Mouse (Mus musculus): ENCODE data around the gene Gps2. TPM values are rescaled to one million over a fixed set of nuclear protein-coding genes. Genes with fewer than 3 reads are reported as not detected.

Gps2 gene
- polyA plus RNA-seq, 2 experiments = 79.5 to 82.7 TPM

DNA sequence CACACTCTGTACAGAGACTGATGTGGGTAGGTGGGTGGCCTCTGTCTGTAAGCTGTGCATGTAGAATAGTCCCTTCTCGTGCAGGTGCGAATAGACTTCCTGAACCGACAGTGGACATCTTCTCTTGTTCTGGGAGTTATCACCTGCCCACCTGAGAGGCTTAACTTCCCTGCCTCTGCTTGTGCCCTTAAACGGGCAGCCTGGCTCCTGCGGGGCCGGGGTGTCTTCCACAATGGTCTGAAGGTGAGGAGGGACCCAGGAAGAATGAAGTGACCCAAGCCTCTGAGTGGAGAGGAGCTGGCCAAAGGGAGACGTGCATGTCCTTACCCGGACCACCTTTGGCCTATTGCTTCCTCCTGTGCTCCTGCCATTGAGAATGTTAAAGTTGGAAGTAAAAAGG, 3.5 kb upstream of the Gps2 start:
- WGBS (ENCODE audit: insufficient replicate concordance) = 81% methylated on average over 8 of the region's 8 CpGs
- Histone ChIP-seq H3K4me3 (ENCODE audit: insufficient read depth in 1 of 2, low read depth in 2 of 2, low read length in 2 of 2) (no peak overlapping the region), H3K9me3 (ENCODE audit: control insufficient read depth, low read length) (no peaks in the 10 kb centered on the region), H3K27me3 (ENCODE audit: control insufficient read depth, insufficient read depth, low read length) (no peaks in the 10 kb centered on the region), H3K4me1 (replicated peaks; ENCODE audit: control insufficient read depth in 2 of 2, insufficient read depth in 2 of 2, low read length in 1 of 2) (peaks cover 0 to 13% of the 10 kb centered on the region in 2 experiments; a peak in 2 of 4 replicates), H3K36me3 (replicated peaks; ENCODE audit: control insufficient read depth, insufficient read depth, low read depth) (peaks cover 73% of the 10 kb centered on the region), H3K4me2 (ENCODE audit: low read depth) (no peak overlapping the region), H3K9ac (replicated peaks) (no peak overlapping the region), H3K27ac (no peak overlapping the region)
- ATAC-seq (ENCODE audit: insufficient read depth) (no peak), DNase-seq (ENCODE audit: low read depth in 3 of 3, low spot score in 3 of 3) (no peak)
- TF ChIP-seq EP300 (IDR thresholded peaks at IDR 0.05; ENCODE audit: low read depth) = no peak
- no peak for TF ChIP-seq CTCF (IDR thresholded peaks at IDR 0.05; ENCODE audit: low read depth)

DNA sequence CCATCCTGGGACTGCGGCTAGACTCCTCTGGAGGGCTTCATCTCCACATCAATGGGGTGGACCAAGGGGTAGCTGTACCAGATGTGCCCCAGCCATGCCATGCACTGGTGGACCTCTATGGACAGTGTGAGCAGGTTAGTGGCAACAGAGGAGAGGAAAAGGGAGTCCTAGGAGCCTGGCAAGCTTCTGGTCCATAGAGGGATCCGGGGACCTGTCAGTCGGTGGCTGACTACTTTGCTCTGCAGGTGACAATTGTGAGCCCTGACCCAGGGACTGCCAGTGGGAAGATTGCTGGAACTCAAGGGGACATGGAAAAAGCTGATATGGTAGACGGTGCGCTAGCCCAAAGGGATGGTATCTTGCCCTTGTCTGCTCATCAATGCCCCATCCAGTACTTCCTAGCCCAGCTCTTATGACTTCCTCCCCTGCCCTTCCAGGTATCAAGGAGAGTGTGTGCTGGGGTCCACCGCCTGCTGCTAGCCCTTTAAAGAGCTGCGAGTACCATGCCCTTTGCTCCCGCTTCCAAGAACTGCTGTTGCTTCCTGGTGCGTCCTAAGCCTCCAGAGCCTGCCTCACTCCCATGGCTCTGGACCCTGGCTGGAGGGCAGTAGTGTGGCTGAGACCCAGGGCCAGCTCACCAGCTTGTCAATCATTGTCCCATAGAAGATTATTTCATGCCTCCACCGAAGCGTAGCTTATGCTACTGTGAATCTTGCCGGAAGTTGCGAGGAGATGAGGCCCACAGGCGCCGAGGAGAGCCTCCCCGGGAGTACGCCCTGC, 2.7 kb upstream of the Gps2 start:
- DNase-seq (ENCODE audit: low read depth in 3 of 3, low spot score in 3 of 3) (no peak), ATAC-seq (ENCODE audit: insufficient read depth) (no peak)
- 85% methylated on average over 17 of the region's 17 CpGs for WGBS (ENCODE audit: insufficient replicate concordance)
- Histone ChIP-seq H3K4me3 (ENCODE audit: insufficient read depth in 1 of 2, low read depth in 2 of 2, low read length in 2 of 2) (no peak overlapping the region), H3K4me2 (ENCODE audit: low read depth) (no peak overlapping the region), H3K9ac (replicated peaks) (no peak overlapping the region), H3K36me3 (replicated peaks; ENCODE audit: control insufficient read depth, insufficient read depth, low read depth) (peaks cover 73% of the 10 kb centered on the region), H3K27me3 (ENCODE audit: control insufficient read depth, insufficient read depth, low read length) (no peaks in the 10 kb centered on the region), H3K4me1 (replicated peaks; ENCODE audit: control insufficient read depth in 2 of 2, insufficient read depth in 2 of 2, low read length in 1 of 2) (peaks cover 5 to 21% of the 10 kb centered on the region in 2 experiments), H3K27ac (no peak overlapping the region), H3K9me3 (ENCODE audit: control insufficient read depth, low read length) (no peaks in the 10 kb centered on the region)
- TF ChIP-seq CTCF (IDR thresholded peaks at IDR 0.05; ENCODE audit: low read depth) (no peak), EP300 (IDR thresholded peaks at IDR 0.05; ENCODE audit: low read depth) (no peak)

DNA sequence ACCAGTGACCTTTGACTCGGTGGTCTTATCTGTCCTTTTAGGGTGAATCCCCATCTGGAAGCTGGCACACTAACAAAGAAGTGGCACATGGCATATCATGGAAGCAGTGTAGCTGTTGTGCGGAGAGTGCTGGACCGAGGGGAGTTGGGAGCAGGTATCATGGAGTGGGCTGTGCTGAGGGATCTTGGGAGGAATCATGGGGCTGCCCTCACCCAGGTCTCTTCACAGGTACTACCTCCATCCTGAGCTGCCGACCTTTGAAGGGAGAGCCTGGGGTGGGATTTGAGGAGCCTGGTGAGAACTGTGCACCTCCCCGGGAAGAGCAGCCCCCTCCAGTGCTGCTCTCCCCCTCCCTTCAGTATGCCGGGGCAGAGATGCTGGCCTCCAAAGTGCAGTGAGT, 2.0 kb upstream of the Gps2 start:
- H3K27me3 ChIP-seq (ENCODE audit: control insufficient read depth, insufficient read depth, low read length) = no peaks in the 10 kb centered on the region
- WGBS (ENCODE audit: insufficient replicate concordance) = 82% methylated on average over 6 of the region's 6 CpGs
- ATAC-seq (ENCODE audit: insufficient read depth) = no peak

DNA sequence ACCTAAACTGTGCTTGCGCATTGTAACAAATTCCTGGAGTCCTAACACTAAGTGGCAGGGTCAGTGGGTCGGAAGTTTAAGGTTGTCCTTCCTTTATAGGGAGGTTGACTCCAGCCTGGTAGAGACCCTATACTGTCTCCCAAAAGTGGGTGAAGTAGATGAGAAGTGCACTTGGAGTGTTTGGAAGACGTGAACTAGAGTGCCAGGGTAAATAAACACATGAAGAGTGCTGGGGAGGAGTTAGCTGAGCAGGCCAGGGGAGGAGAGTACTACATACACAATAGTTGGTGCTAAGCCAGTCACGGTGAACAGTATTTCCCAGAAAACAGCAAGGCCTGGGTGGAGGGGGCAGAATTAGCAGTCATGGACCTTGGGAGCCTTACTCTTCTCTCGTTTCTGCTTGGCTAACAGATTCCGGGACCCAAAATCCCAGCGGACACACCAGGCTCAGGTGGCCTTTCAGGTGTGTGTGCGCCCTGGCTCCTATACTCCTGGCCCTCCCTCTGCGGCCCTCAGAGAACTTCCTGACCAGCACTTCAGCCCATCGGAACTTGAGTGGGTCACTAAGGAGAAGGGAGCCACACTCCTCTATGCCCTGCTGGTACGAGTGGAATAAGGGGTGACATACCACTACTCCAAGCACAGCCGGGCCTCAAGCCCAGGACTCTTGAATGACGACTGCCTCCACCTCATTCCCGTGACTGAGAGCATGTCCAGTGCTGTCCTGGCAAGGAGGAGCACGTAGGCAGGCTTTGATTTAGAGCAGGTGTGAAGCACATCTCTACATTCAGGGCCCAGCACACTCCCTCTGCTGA, 765 bp upstream of the Gps2 start:
- Histone ChIP-seq H3K9ac (replicated peaks) (peak overlapping the region; percentile 64), H3K4me3 (ENCODE audit: insufficient read depth in 1 of 2, low read depth in 2 of 2, low read length in 2 of 2) (peak overlapping the region; percentile 82 to 90), H3K9me3 (ENCODE audit: control insufficient read depth, low read length) (no peaks in the 10 kb centered on the region), H3K36me3 (replicated peaks; ENCODE audit: control insufficient read depth, insufficient read depth, low read depth) (peaks cover 72% of the 10 kb centered on the region), H3K27me3 (ENCODE audit: control insufficient read depth, insufficient read depth, low read length) (no peaks in the 10 kb centered on the region), H3K4me2 (ENCODE audit: low read depth) (peak overlapping the region; percentile 100), H3K27ac (peak overlapping the region; percentile 49), H3K4me1 (replicated peaks; ENCODE audit: control insufficient read depth in 2 of 2, insufficient read depth in 2 of 2, low read length in 1 of 2) (peaks cover 21 to 35% of the 10 kb centered on the region in 2 experiments)
- WGBS (ENCODE audit: insufficient replicate concordance) = 75% methylated on average over 15 of the region's 15 CpGs
- TF ChIP-seq CTCF (IDR thresholded peaks at IDR 0.05; ENCODE audit: low read depth) (no peak), EP300 (IDR thresholded peaks at IDR 0.05; ENCODE audit: low read depth) (no peak)
- no peak for ATAC-seq (ENCODE audit: insufficient read depth)
- no peak for DNase-seq (ENCODE audit: low read depth in 3 of 3, low spot score in 3 of 3)

More for the DNA sequence above, 2.0 kb upstream of the Gps2 start:
- no peak for TF ChIP-seq CTCF (IDR thresholded peaks at IDR 0.05; ENCODE audit: low read depth)
- no peak for TF ChIP-seq EP300 (IDR thresholded peaks at IDR 0.05; ENCODE audit: low read depth)
- Histone ChIP-seq H3K27ac (no peak overlapping the region), H3K36me3 (replicated peaks; ENCODE audit: control insufficient read depth, insufficient read depth, low read depth) (peaks cover 72% of the 10 kb centered on the region), H3K9ac (replicated peaks) (no peak overlapping the region), H3K4me3 (ENCODE audit: insufficient read depth in 1 of 2, low read depth in 2 of 2, low read length in 2 of 2) (no peak overlapping the region), H3K9me3 (ENCODE audit: control insufficient read depth, low read length) (no peaks in the 10 kb centered on the region), H3K4me2 (ENCODE audit: low read depth) (no peak overlapping the region), H3K4me1 (replicated peaks; ENCODE audit: control insufficient read depth in 2 of 2, insufficient read depth in 2 of 2, low read length in 1 of 2) (peaks cover 9 to 24% of the 10 kb centered on the region in 2 experiments)
- DNase-seq (ENCODE audit: low read depth in 3 of 3, low spot score in 3 of 3) = no peak

DNA sequence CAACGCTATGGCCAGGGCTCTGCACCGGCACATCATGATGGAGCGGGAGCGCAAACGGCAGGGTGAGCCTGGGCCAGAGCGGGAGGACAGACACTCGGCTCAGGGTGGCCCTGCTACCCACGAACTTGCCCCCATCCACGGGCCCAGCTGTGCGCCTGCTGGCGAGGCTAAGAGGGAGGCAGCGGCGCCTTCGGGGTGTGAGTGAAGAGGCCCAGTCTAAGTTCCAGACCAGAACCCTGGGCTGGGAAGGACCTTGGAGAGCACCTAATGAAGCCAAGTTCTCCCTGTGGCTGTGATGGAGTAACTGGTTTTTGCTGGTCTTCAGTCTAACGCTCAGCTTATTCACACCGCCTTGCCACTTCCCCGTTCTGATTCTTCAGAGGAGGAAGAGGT, 680 bp downstream of the Gps2 start:
- peaks cover 72% of the 10 kb centered on the region for H3K36me3 ChIP-seq (replicated peaks; ENCODE audit: control insufficient read depth, insufficient read depth, low read depth)
- ATAC-seq (ENCODE audit: insufficient read depth) (no peak), DNase-seq (ENCODE audit: low read depth in 3 of 3, low spot score in 3 of 3) (peak in 1 of 3 experiments; percentile 55)
- WGBS (ENCODE audit: insufficient replicate concordance) = 2% methylated on average over 17 of the region's 17 CpGs
- peak overlapping the region; percentile 100 for H3K4me2 ChIP-seq (ENCODE audit: low read depth)
- H3K27me3 ChIP-seq (ENCODE audit: control insufficient read depth, insufficient read depth, low read length) = no peaks in the 10 kb centered on the region
- peak overlapping the region; percentile 82 to 90 for H3K4me3 ChIP-seq (ENCODE audit: insufficient read depth in 1 of 2, low read depth in 2 of 2, low read length in 2 of 2)
- peak overlapping the region; percentile 92 for H3K9ac ChIP-seq (replicated peaks)
- H3K4me1 ChIP-seq (replicated peaks; ENCODE audit: control insufficient read depth in 2 of 2, insufficient read depth in 2 of 2, low read length in 1 of 2) = peaks cover 36 to 50% of the 10 kb centered on the region in 2 experiments
- no peak for TF ChIP-seq EP300 (IDR thresholded peaks at IDR 0.05; ENCODE audit: low read depth)
- TF ChIP-seq CTCF (IDR thresholded peaks at IDR 0.05; ENCODE audit: low read depth) = no peak
- H3K27ac ChIP-seq = peak overlapping the region; percentile 95
- H3K9me3 ChIP-seq (ENCODE audit: control insufficient read depth, low read length) = no peaks in the 10 kb centered on the region
